10 mouse cellular contexts compared by ENCODE assay signal in the genomic region with DNA sequence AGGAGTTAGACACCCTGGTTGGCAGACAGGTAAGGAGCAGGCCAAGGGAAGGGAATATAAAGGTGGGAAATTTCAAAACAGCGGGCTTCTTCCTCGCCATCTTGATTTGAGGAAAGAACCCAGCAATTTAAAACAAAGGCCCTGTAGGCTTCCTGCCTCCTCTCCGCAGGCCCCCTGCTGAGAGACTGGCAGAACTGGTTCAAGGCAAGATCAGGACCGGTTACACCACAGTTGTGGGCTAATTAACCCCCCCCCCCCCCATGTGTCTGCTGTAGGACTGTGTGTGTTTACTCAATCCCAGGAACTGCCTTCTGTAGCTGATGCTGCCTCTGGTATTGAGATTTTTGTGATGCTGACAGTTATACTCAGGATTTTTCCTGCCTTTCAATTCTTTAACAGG. TPM values are rescaled to one million over a fixed set of nuclear protein-coding genes. Genes with fewer than 3 reads are reported as not detected.
DNase-seq lines count a peak whose midpoint lies in the region; ATAC-seq and TF ChIP-seq lines count a peak whose summit lies in the region.
"Had no signal": no experiment of that assay in that cellular context is flagged by ENCODE, and none has a peak within 500 bp of the region (broad histone marks: within the 10 kb centered on the region; RNA-seq: fewer than 3 reads in every experiment).

No protein-coding gene starts in this region.

- DNase-seq in hindbrain, embryonic 10.5 days (ENCODE audit: low spot score) = peak; percentile 14
- DNase-seq in hindbrain, embryonic 11.5 days (ENCODE audit: low spot score) = no peak
- peak; percentile 92 for DNase-seq in R1 (ENCODE audit: low read depth, low spot score)
- peak; percentile 48 for DNase-seq in lung, postnatal 36 days
- DNase-seq in layer of hippocampus, adult 2 months (ENCODE audit: low spot score in 2 of 2) = no peak
- DNase-seq in left cerebral cortex, adult 18-20 months (ENCODE audit: low spot score in 2 of 2) = no peak
- DNase-seq in right cerebral cortex, adult 2 months (ENCODE audit: low spot score in 2 of 2) = no peak

- H3K9me3 ChIP-seq in hindbrain, embryonic 10.5 days = no peaks in the 10 kb centered on the region
- no peaks in the 10 kb centered on the region for H3K9me3 ChIP-seq in hindbrain, embryonic 11.5 days (ENCODE audit: control insufficient read depth, low read length)
- no peaks in the 10 kb centered on the region for H3K9me3 ChIP-seq in intestine, embryonic 16.5 days (ENCODE audit: control insufficient read depth, low read length)
- H3K9me3 ChIP-seq: lung, embryonic 15.5 days; neural tube, embryonic 12.5 days had no signal

- ATAC-seq in hindbrain, embryonic 11.5 days (ENCODE audit: low FRiP score) = no peak
- ATAC-seq in intestine, embryonic 16.5 days = peak; percentile 36

- H3K4me1 ChIP-seq in hindbrain, embryonic 10.5 days (replicated peaks) = peaks cover 21% of the 10 kb centered on the region
- H3K4me1 ChIP-seq in hindbrain, embryonic 11.5 days (replicated peaks; ENCODE audit: control insufficient read depth, insufficient read depth, low read length) = no peaks in the 10 kb centered on the region
- peaks cover 9% of the 10 kb centered on the region for H3K4me1 ChIP-seq in intestine, embryonic 16.5 days (ENCODE audit: control insufficient read depth, insufficient read depth, low read length)

- no peak overlapping the region for H3K4me2 ChIP-seq in hindbrain, embryonic 11.5 days (replicated peaks; ENCODE audit: low read depth, low read length)
- H3K4me2 ChIP-seq in intestine, embryonic 16.5 days (ENCODE audit: low read depth, low read length) = no peak overlapping the region
- H3K4me2 ChIP-seq: lung, embryonic 15.5 days; neural tube, embryonic 12.5 days had no signal

- H3K36me3 ChIP-seq in hindbrain, embryonic 10.5 days = peaks cover 7% of the 10 kb centered on the region; the same call in 1 of the 2 replicates
- no peaks in the 10 kb centered on the region for H3K36me3 ChIP-seq in hindbrain, embryonic 11.5 days (ENCODE audit: control insufficient read depth, insufficient read depth, low read length)
- H3K36me3 ChIP-seq in intestine, embryonic 16.5 days (ENCODE audit: control insufficient read depth, insufficient read depth, low read length) = no peaks in the 10 kb centered on the region
- H3K36me3 ChIP-seq: lung, embryonic 15.5 days; neural tube, embryonic 12.5 days had no signal

- no peaks in the 10 kb centered on the region for H3K27me3 ChIP-seq in hindbrain, embryonic 10.5 days (ENCODE audit: insufficient read depth, poor library complexity, severe bottlenecking)
- H3K27me3 ChIP-seq in hindbrain, embryonic 11.5 days (ENCODE audit: control insufficient read depth, insufficient read depth, low read length) = no peaks in the 10 kb centered on the region
- no peaks in the 10 kb centered on the region for H3K27me3 ChIP-seq in intestine, embryonic 16.5 days (replicated peaks; ENCODE audit: control insufficient read depth, insufficient read depth, low read length)
- H3K27me3 ChIP-seq: lung, embryonic 15.5 days; neural tube, embryonic 12.5 days had no signal

- WGBS in hindbrain, embryonic 10.5 days = 21% methylated on average over 4 of the region's 4 CpGs
- WGBS in hindbrain, embryonic 11.5 days = 34% methylated on average over 4 of the region's 4 CpGs
- 39% methylated on average over 4 of the region's 4 CpGs for WGBS in intestine, embryonic 16.5 days

- no peak overlapping the region for H3K4me3 ChIP-seq in hindbrain, embryonic 10.5 days
- no peak overlapping the region for H3K4me3 ChIP-seq in hindbrain, embryonic 11.5 days (ENCODE audit: low read depth, low read length)
- no peak overlapping the region for H3K4me3 ChIP-seq in intestine, embryonic 16.5 days (ENCODE audit: low read length)
- H3K4me3 ChIP-seq in layer of hippocampus, adult 2 months = no peak overlapping the region
- H3K4me3 ChIP-seq: lung, embryonic 15.5 days; neural tube, embryonic 12.5 days had no signal

- no peak overlapping the region for H3K9ac ChIP-seq in hindbrain, embryonic 11.5 days (ENCODE audit: low read depth, low read length)
- no peak overlapping the region for H3K9ac ChIP-seq in intestine, embryonic 16.5 days (ENCODE audit: low read depth, low read length)
- H3K9ac ChIP-seq: lung, embryonic 15.5 days; neural tube, embryonic 12.5 days had no signal

- TF ChIP-seq CTCF in layer of hippocampus, adult 2 months (conservative IDR thresholded peaks at IDR 0.05) = no peak

- H3K27ac ChIP-seq in hindbrain, embryonic 10.5 days = no peak overlapping the region
- H3K27ac ChIP-seq in hindbrain, embryonic 11.5 days (ENCODE audit: low read depth, low read length) = no peak overlapping the region
- no peak overlapping the region for H3K27ac ChIP-seq in intestine, embryonic 16.5 days (ENCODE audit: low read length)
- H3K27ac ChIP-seq in layer of hippocampus, adult 2 months = no peak overlapping the region
- H3K27ac ChIP-seq: lung, embryonic 15.5 days; neural tube, embryonic 12.5 days had no signal

RNA-seq across cellular contexts. Expression of a gene that starts 1.7 kb away (rescaled TPM):
- 37.0 and 44.2 TPM in 2 replicates for polyA plus RNA-seq in hindbrain, embryonic 10.5 days (2016; fragmentation: Nextera tagmentation; extraction: Ambion mirVana)
- 41.7 and 42.8 TPM in 2 replicates for polyA plus RNA-seq in hindbrain, embryonic 11.5 days (2014; fragmentation: Nextera tagmentation; extraction: Ambion mirVana)
- 16.6 and 19.3 TPM in 2 replicates for polyA plus RNA-seq in intestine, embryonic 16.5 days (2015; fragmentation: Nextera tagmentation; extraction: Ambion mirVana)
- total RNA-seq in layer of hippocampus, adult 2 months (2021) = 10 to 100 TPM; 12.4 to 14.7 TPM
- 1 to 10 TPM; 7.4 to 8.7 TPM for total RNA-seq in left cerebral cortex, adult 18-20 months (2021)

RNA-seq across cellular contexts. Expression of a gene that starts 31.2 kb away (rescaled TPM):
- polyA plus RNA-seq in hindbrain, embryonic 10.5 days (2016; fragmentation: Nextera tagmentation; extraction: Ambion mirVana) = 60.3 and 62.1 TPM in 2 replicates
- 78.1 and 79.5 TPM in 2 replicates for polyA plus RNA-seq in hindbrain, embryonic 11.5 days (2014; fragmentation: Nextera tagmentation; extraction: Ambion mirVana)
- polyA plus RNA-seq in intestine, embryonic 16.5 days (2015; fragmentation: Nextera tagmentation; extraction: Ambion mirVana) = 75.8 and 76.0 TPM in 2 replicates
- total RNA-seq in layer of hippocampus, adult 2 months (2021) = 10 to 100 TPM; 39.0 to 42.0 TPM
- 10 to 100 TPM; 36.2 to 37.9 TPM for total RNA-seq in left cerebral cortex, adult 18-20 months (2021)

Comparison
In these comparisons a context has a peak if more than half of its experiments do, and no peak if none do; other contexts are left out.
1. DNase-seq: peak in hindbrain, embryonic 10.5 days (single experiment), R1 (single experiment) and lung, postnatal 36 days (single experiment); none in hindbrain, embryonic 11.5 days (single experiment), layer of hippocampus, adult 2 months (0 of 2), left cerebral cortex, adult 18-20 months (0 of 2) and right cerebral cortex, adult 2 months (0 of 2).